Mouse (Mus musculus) bone marrow, adult 2 months (tissue): ENCODE measurements around the gene Il2rg.

Experiments used
- CTCF ChIP-seq: fragments of 200-500 bp; IDR thresholded peaks from 2 replicates; pipeline ENCODE4 v1.5.1; 2011; ENCODE audit warnings: low read length, control low read depth; ENCODE audit not compliant: control insufficient read depth, insufficient read depth
- POLR2A ChIP-seq: fragments of 200-500 bp; IDR thresholded peaks from 2 replicates; pipeline ENCODE4 v1.6.1; 2011; ENCODE audit warnings: low read depth, mild to moderate bottlenecking, control low read depth, low read length, borderline replicate concordance; ENCODE audit not compliant: control insufficient read depth

- TF ChIP-seq CTCF (no peak), POLR2A (no peak)
Measured at GRCm38 (mm10) chrX:101299055-101299454, 31.0 kb upstream of the Il2rg start, which contains the start of gene Nlgn3.
